Mouse (Mus musculus): Measurements from ENCODE around the gene Pcnx2. TPM values are rescaled to one million over a fixed set of nuclear protein-coding genes. Genes with fewer than 3 reads are reported as not detected.

The Pcnx2 gene
- polyA plus RNA-seq, 1 experiment from 2014 or later = 0.21 TPM

DNA sequence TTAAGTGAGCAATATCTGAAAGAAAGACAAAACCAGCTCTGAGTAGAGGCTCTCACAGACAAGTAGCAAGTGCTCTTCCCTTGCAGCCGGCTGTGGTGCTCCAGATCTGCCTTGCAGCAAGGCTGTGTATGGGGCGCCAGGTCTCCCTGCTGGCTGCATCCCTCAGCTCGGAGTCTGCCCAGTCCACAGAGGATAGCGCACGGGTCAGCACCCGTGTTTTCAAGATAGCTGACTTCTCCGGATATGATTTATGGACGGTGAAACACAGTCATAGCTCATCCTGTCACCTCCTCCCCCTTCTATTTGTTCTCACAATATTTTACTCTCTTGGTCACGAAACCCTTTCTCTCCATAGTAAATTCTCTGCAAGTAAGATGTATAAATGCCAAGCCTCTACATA is 79.3 kb downstream of the Pcnx2 start:
- Histone ChIP-seq H3K27ac (ENCODE audit: low read length) (no peak overlapping the region), H3K9ac (ENCODE audit: low read length) (no peak overlapping the region), H3K4me3 (ENCODE audit: low read length) (no peak overlapping the region), H3K9me3 (ENCODE audit: control insufficient read depth, low read length) (no peaks in the 10 kb centered on the region), H3K4me2 (ENCODE audit: low read depth, low read length) (no peak overlapping the region), H3K36me3 (ENCODE audit: control insufficient read depth, insufficient read depth, low read length) (no peaks in the 10 kb centered on the region), H3K27me3 (ENCODE audit: control insufficient read depth, insufficient read depth, low read depth, low read length) (no peaks in the 10 kb centered on the region), H3K4me1 (replicated peaks; ENCODE audit: control insufficient read depth, insufficient read depth, low read length) (peaks cover 15% of the 10 kb centered on the region)
- ATAC-seq (ENCODE audit: low read depth) = no peak
- WGBS = 41% methylated on average over 9 of the region's 9 CpGs

DNA sequence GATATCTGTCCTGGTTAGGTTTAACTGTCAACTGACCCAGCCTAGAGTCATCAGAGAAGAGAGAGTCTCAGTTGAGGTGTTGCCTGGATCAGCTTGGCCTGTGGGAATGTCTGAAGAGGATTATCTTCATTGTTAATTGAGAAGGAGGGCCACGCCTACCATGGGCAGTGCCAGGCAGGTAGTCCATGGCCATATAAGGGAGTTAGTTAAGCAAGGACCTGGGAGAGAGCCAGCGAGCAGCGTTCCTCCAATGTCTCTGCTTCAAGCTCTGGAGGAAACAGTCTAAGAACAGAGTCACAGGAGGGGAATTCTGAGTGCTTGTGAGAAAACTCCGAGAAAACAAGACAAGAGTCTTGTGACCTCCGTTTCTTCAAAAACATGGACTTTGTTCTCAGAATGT is 81.4 kb downstream of the Pcnx2 start:
- Histone ChIP-seq H3K9ac (ENCODE audit: low read length) (no peak overlapping the region), H3K27ac (ENCODE audit: low read length) (no peak overlapping the region), H3K36me3 (ENCODE audit: control insufficient read depth, insufficient read depth, low read length) (no peaks in the 10 kb centered on the region), H3K9me3 (ENCODE audit: control insufficient read depth, low read length) (no peaks in the 10 kb centered on the region), H3K4me2 (ENCODE audit: low read depth, low read length) (no peak overlapping the region), H3K4me3 (ENCODE audit: low read length) (no peak overlapping the region), H3K27me3 (ENCODE audit: control insufficient read depth, insufficient read depth, low read depth, low read length) (no peaks in the 10 kb centered on the region), H3K4me1 (replicated peaks; ENCODE audit: control insufficient read depth, insufficient read depth, low read length) (peaks cover 11% of the 10 kb centered on the region; the same call in 1 of the 2 replicates)
- peak; percentile 22 for ATAC-seq (ENCODE audit: low read depth)
- WGBS = 56% methylated on average over 5 of the region's 5 CpGs

GRCm38 (mm10) chr8:125808826-125809225 is 89.3 kb downstream of the Pcnx2 start:
- no peaks in the 10 kb centered on the region for H3K27me3 ChIP-seq (ENCODE audit: control insufficient read depth, insufficient read depth, low read depth, low read length)
- 68% methylated on average over 6 of the region's 6 CpGs for WGBS
- no peak overlapping the region for H3K9ac ChIP-seq (ENCODE audit: low read length)
- no peaks in the 10 kb centered on the region for H3K4me1 ChIP-seq (replicated peaks; ENCODE audit: control insufficient read depth, insufficient read depth, low read length)
- H3K36me3 ChIP-seq (ENCODE audit: control insufficient read depth, insufficient read depth, low read length) = no peaks in the 10 kb centered on the region
- H3K9me3 ChIP-seq (ENCODE audit: control insufficient read depth, low read length) = no peaks in the 10 kb centered on the region
- H3K4me3 ChIP-seq (ENCODE audit: low read length) = no peak overlapping the region
- no peak overlapping the region for H3K27ac ChIP-seq (ENCODE audit: low read length)
- no peak overlapping the region for H3K4me2 ChIP-seq (ENCODE audit: low read depth, low read length)
- no peak for ATAC-seq (ENCODE audit: low read depth)

DNA sequence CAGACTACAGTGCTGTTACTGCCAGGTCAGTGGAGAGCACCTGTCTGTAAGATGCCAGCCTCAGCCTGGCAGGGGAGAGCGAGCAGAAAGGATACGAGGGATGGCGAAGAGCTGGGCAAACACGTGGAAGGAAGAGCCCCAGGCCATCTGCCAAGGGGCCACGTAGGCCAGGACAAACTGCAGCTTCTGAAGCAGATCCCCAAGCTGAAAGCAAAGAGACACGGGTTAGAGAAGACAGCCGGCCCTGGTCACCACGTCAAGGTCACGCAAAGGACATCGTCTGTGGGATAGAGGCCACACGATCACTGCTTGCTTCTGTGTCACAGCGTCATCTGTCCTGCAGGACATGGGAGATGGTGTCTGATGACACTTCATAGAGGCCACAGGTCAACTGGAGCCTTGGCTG is 90.2 kb downstream of the Pcnx2 start:
- H3K36me3 ChIP-seq (ENCODE audit: control insufficient read depth, insufficient read depth, low read length) = no peaks in the 10 kb centered on the region
- H3K27ac ChIP-seq (ENCODE audit: low read length) = no peak overlapping the region
- no peaks in the 10 kb centered on the region for H3K4me1 ChIP-seq (replicated peaks; ENCODE audit: control insufficient read depth, insufficient read depth, low read length)
- no peak overlapping the region for H3K4me2 ChIP-seq (ENCODE audit: low read depth, low read length)
- peak; percentile 36; the same call in 1 of the 2 replicates for ATAC-seq (ENCODE audit: low read depth)
- H3K27me3 ChIP-seq (ENCODE audit: control insufficient read depth, insufficient read depth, low read depth, low read length) = no peaks in the 10 kb centered on the region
- no peak overlapping the region for H3K4me3 ChIP-seq (ENCODE audit: low read length)
- H3K9me3 ChIP-seq (ENCODE audit: control insufficient read depth, low read length) = no peaks in the 10 kb centered on the region
- 54% methylated on average over 12 of the region's 12 CpGs for WGBS
- no peak overlapping the region for H3K9ac ChIP-seq (ENCODE audit: low read length)

GRCm38 (mm10) chr8:125806459-125806858 is 91.7 kb downstream of the Pcnx2 start:
- 68% methylated on average over 12 of the region's 12 CpGs for WGBS
- Histone ChIP-seq H3K9ac (ENCODE audit: low read length) (no peak overlapping the region), H3K4me1 (replicated peaks; ENCODE audit: control insufficient read depth, insufficient read depth, low read length) (no peaks in the 10 kb centered on the region), H3K4me3 (ENCODE audit: low read length) (no peak overlapping the region), H3K9me3 (ENCODE audit: control insufficient read depth, low read length) (no peaks in the 10 kb centered on the region), H3K4me2 (ENCODE audit: low read depth, low read length) (no peak overlapping the region), H3K36me3 (ENCODE audit: control insufficient read depth, insufficient read depth, low read length) (no peaks in the 10 kb centered on the region), H3K27me3 (ENCODE audit: control insufficient read depth, insufficient read depth, low read depth, low read length) (no peaks in the 10 kb centered on the region), H3K27ac (ENCODE audit: low read length) (no peak overlapping the region)
- ATAC-seq (ENCODE audit: low read depth) = no peak

DNA sequence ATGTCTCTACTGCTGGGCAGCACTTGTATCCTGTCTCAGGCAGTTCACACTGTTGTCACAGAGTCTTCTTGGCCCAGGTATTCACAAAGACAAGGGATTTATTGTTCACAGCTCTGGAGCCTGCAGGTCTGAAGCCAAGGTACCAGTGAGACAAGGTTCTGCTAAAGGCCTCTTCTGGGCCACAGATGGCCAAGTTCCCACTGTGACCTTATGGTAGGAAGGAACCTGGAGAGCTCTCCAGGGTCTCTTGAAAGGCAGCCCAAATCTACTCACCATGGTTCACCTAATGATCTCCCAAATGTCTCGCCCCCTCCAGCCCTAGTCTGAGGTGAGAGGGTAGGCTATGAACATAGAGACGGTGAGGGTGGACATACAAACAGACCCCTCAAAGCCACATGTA is 101.1 kb downstream of the Pcnx2 start:
- H3K9ac ChIP-seq (ENCODE audit: low read length) = no peak overlapping the region
- no peaks in the 10 kb centered on the region for H3K9me3 ChIP-seq (ENCODE audit: control insufficient read depth, low read length)
- no peaks in the 10 kb centered on the region for H3K27me3 ChIP-seq (ENCODE audit: control insufficient read depth, insufficient read depth, low read depth, low read length)
- H3K4me2 ChIP-seq (ENCODE audit: low read depth, low read length) = no peak overlapping the region
- H3K4me3 ChIP-seq (ENCODE audit: low read length) = no peak overlapping the region
- 84% methylated on average over 2 of the region's 2 CpGs for WGBS
- no peaks in the 10 kb centered on the region for H3K36me3 ChIP-seq (ENCODE audit: control insufficient read depth, insufficient read depth, low read length)
- peaks cover 7% of the 10 kb centered on the region; the same call in 1 of the 2 replicates for H3K4me1 ChIP-seq (replicated peaks; ENCODE audit: control insufficient read depth, insufficient read depth, low read length)
- ATAC-seq (ENCODE audit: low read depth) = no peak
- no peak overlapping the region for H3K27ac ChIP-seq (ENCODE audit: low read length)

GRCm38 (mm10) chr8:125795341-125795740 is 102.8 kb downstream of the Pcnx2 start:
- peak; percentile 88 for ATAC-seq (ENCODE audit: low read depth)
- Histone ChIP-seq H3K9me3 (ENCODE audit: control insufficient read depth, low read length) (no peaks in the 10 kb centered on the region), H3K4me3 (ENCODE audit: low read length) (no peak overlapping the region), H3K27me3 (ENCODE audit: control insufficient read depth, insufficient read depth, low read depth, low read length) (no peaks in the 10 kb centered on the region), H3K27ac (ENCODE audit: low read length) (peak overlapping the region; percentile 10; the same call in 1 of the 2 replicates), H3K36me3 (ENCODE audit: control insufficient read depth, insufficient read depth, low read length) (no peaks in the 10 kb centered on the region), H3K4me1 (replicated peaks; ENCODE audit: control insufficient read depth, insufficient read depth, low read length) (peaks cover 10% of the 10 kb centered on the region; the same call in 1 of the 2 replicates), H3K4me2 (ENCODE audit: low read depth, low read length) (no peak overlapping the region), H3K9ac (ENCODE audit: low read length) (no peak overlapping the region)
- 59% methylated on average over 2 of the region's 2 CpGs for WGBS

GRCm38 (mm10) chr8:125792816-125793455 is 105.2 kb downstream of the Pcnx2 start:
- WGBS = 44% methylated on average over 9 of the region's 9 CpGs
- H3K27me3 ChIP-seq (ENCODE audit: control insufficient read depth, insufficient read depth, low read depth, low read length) = no peaks in the 10 kb centered on the region
- H3K4me1 ChIP-seq (replicated peaks; ENCODE audit: control insufficient read depth, insufficient read depth, low read length) = peaks cover 10% of the 10 kb centered on the region; the same call in 1 of the 2 replicates
- no peak overlapping the region for H3K9ac ChIP-seq (ENCODE audit: low read length)
- no peak overlapping the region for H3K4me3 ChIP-seq (ENCODE audit: low read length)
- no peak for ATAC-seq (ENCODE audit: low read depth)
- no peak overlapping the region for H3K4me2 ChIP-seq (ENCODE audit: low read depth, low read length)
- H3K9me3 ChIP-seq (ENCODE audit: control insufficient read depth, low read length) = no peaks in the 10 kb centered on the region
- H3K36me3 ChIP-seq (ENCODE audit: control insufficient read depth, insufficient read depth, low read length) = no peaks in the 10 kb centered on the region
- H3K27ac ChIP-seq (ENCODE audit: low read length) = no peak overlapping the region

DNA sequence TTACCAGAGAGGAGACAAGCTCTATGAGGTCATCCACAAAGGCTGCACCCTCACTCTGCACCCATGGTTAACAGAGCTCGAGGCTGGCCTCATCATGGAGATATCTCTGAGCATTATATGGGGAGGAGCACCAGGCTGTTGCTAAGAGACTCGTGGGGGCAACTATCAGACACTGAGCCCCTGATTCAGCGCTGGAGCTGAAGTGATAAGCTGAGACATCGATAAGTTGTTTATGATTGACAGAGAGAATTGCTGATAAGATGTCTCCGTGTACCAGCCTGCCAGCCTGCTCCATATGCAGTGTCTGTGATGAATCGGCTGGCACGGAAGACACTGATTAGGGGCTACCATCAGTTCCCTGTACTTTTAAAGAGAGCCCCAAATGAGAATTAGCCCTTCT is 111.2 kb downstream of the Pcnx2 start:
- H3K9ac ChIP-seq (ENCODE audit: low read length) = no peak overlapping the region
- no peaks in the 10 kb centered on the region for H3K36me3 ChIP-seq (ENCODE audit: control insufficient read depth, insufficient read depth, low read length)
- no peak overlapping the region for H3K4me2 ChIP-seq (ENCODE audit: low read depth, low read length)
- H3K4me3 ChIP-seq (ENCODE audit: low read length) = no peak overlapping the region
- no peak for ATAC-seq (ENCODE audit: low read depth)
- 39% methylated on average over 7 of the region's 7 CpGs for WGBS
- 0 out of 2 replicates have a peak, but pooled peaks cover 2% of the 10 kb centered on the region for H3K4me1 ChIP-seq (replicated peaks; ENCODE audit: control insufficient read depth, insufficient read depth, low read length)
- H3K9me3 ChIP-seq (ENCODE audit: control insufficient read depth, low read length) = no peaks in the 10 kb centered on the region
- no peaks in the 10 kb centered on the region for H3K27me3 ChIP-seq (ENCODE audit: control insufficient read depth, insufficient read depth, low read depth, low read length)
- H3K27ac ChIP-seq (ENCODE audit: low read length) = no peak overlapping the region
